Mouse (Mus musculus): Measurements from ENCODE around the gene Fastkd5. TPM values are rescaled to one million over a fixed set of nuclear protein-coding genes. Genes with fewer than 3 reads are reported as not detected.
A peak's percentile ranks its signal among the peaks of the same experiment; 100 is the strongest.
"Not testable (repeated sequence)": the region's sequence is repeated elsewhere in the genome, so short reads cannot be mapped to it uniquely, and the experiment has no call there.

Fastkd5 gene
- polyA plus RNA-seq, 1 experiment = 6.9 TPM

DNA sequence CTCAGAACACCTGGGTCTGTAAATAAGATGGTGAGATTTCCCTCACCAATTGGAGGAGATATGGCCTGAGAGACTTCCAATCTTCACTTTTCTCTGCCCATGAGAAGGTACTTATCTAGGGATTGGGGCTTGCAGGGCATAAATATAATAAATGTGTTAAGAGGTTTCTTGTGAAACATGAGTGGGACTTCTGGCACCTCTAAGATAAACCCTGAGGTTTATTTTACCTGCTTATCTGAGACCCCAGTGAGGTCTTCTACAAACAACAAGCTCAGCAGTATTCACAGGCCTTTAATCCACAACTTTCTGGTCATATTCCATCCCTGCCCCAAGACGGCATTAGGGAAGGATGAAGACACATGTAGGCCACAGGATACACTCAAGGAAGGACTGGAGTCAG is 23.9 kb upstream of the Fastkd5 start:
- H3K79me3 ChIP-seq (ENCODE audit: low read depth) = no peaks in the 10 kb centered on the region
- H3K27me3 ChIP-seq (ENCODE audit: control insufficient read depth, insufficient read depth, insufficient read length) = no peaks in the 10 kb centered on the region
- H3K36me3 ChIP-seq (ENCODE audit: control insufficient read depth, insufficient read depth) = peaks cover 58% of the 10 kb centered on the region
- no peak overlapping the region for H3K4me3 ChIP-seq (ENCODE audit: insufficient read depth, poor library complexity, severe bottlenecking)
- no peaks in the 10 kb centered on the region for H3K79me2 ChIP-seq (ENCODE audit: control insufficient read depth, insufficient read depth)
- no peak overlapping the region for H3ac ChIP-seq (ENCODE audit: control insufficient read depth, insufficient read length, low read depth)
- TF ChIP-seq FOSL1 (IDR thresholded peaks at IDR 0.05; ENCODE audit: insufficient read depth, low read length, poor library complexity, severe bottlenecking) (no peak), MYOD1 (IDR thresholded peaks at IDR 0.05; ENCODE audit: control insufficient read depth, insufficient read length, low read depth) (no peak), MYOG (IDR thresholded peaks at IDR 0.05; ENCODE audit: control insufficient read depth, extremely low read depth, insufficient read length) (no peak), USF1 (IDR thresholded peaks at IDR 0.05; ENCODE audit: low read depth) (no peak), CTCF (IDR thresholded peaks at IDR 0.05; ENCODE audit: control insufficient read depth, insufficient read depth, insufficient read length) (no peak), MAX (IDR thresholded peaks at IDR 0.05) (no peak), CEBPB (IDR thresholded peaks at IDR 0.05; ENCODE audit: low read depth) (no peak)

- no peaks in the 10 kb centered on the region for H3K79me3 ChIP-seq (ENCODE audit: low read depth)
- peaks cover 53% of the 10 kb centered on the region for H3K36me3 ChIP-seq (ENCODE audit: control insufficient read depth, insufficient read depth)
- no peak overlapping the region for H3K4me3 ChIP-seq (ENCODE audit: insufficient read depth, poor library complexity, severe bottlenecking)
- H3K79me2 ChIP-seq (ENCODE audit: control insufficient read depth, insufficient read depth) = no peaks in the 10 kb centered on the region
- H3ac ChIP-seq (ENCODE audit: control insufficient read depth, insufficient read length, low read depth) = no peak overlapping the region
- TF ChIP-seq MAX (IDR thresholded peaks at IDR 0.05) (no peak), CEBPB (IDR thresholded peaks at IDR 0.05; ENCODE audit: low read depth) (no peak), MYOG (IDR thresholded peaks at IDR 0.05; ENCODE audit: control insufficient read depth, extremely low read depth, insufficient read length) (no peak), MYOD1 (IDR thresholded peaks at IDR 0.05; ENCODE audit: control insufficient read depth, insufficient read length, low read depth) (no peak), FOSL1 (IDR thresholded peaks at IDR 0.05; ENCODE audit: insufficient read depth, low read length, poor library complexity, severe bottlenecking) (no peak), USF1 (IDR thresholded peaks at IDR 0.05; ENCODE audit: low read depth) (no peak), CTCF (IDR thresholded peaks at IDR 0.05; ENCODE audit: control insufficient read depth, insufficient read depth, insufficient read length) (no peak)
- H3K27me3 ChIP-seq (ENCODE audit: control insufficient read depth, insufficient read depth, insufficient read length) = no peaks in the 10 kb centered on the region
Observed at GRCm38 (mm10) chr2:130653303-130653702, 23.5 kb upstream of the Fastkd5 start.

- not testable (repeated sequence) for H3ac ChIP-seq (ENCODE audit: control insufficient read depth, insufficient read length, low read depth); H3K27me3 ChIP-seq (ENCODE audit: control insufficient read depth, insufficient read depth, insufficient read length); H3K4me3 ChIP-seq (ENCODE audit: insufficient read depth, poor library complexity, severe bottlenecking); H3K79me3 ChIP-seq (ENCODE audit: low read depth); H3K79me2 ChIP-seq (ENCODE audit: control insufficient read depth, insufficient read depth)
- H3K36me3 ChIP-seq (ENCODE audit: control insufficient read depth, insufficient read depth) = peaks cover 14% of the 10 kb centered on the region
Observed at GRCm38 (mm10) chr2:130649028-130649427, 19.2 kb upstream of the Fastkd5 start.

DNA sequence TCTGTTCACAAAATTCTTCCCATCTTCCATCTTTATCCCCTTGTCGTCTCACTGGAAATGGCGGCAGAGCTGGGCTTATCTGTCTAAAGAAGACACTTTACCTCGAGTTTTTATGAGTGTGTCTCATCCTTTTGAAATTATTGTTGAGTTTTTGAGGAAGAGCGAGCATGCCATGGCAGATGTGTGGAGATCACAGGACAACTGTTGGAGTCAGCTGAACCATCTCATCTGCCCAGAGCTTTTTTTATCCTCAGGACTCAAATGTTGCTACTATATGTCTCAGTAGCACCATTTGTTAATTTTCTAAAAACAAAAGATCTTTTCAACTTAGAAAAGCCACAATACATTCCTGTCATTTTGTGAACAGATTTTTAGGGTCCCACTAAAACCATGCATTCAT is 15.4 kb upstream of the Fastkd5 start:
- Histone ChIP-seq H3K79me3 (ENCODE audit: low read depth) (no peaks in the 10 kb centered on the region), H3K27me3 (ENCODE audit: control insufficient read depth, insufficient read depth, insufficient read length) (no peaks in the 10 kb centered on the region), H3K36me3 (ENCODE audit: control insufficient read depth, insufficient read depth) (no peaks in the 10 kb centered on the region), H3K79me2 (ENCODE audit: control insufficient read depth, insufficient read depth) (no peaks in the 10 kb centered on the region), H3K4me3 (ENCODE audit: insufficient read depth, poor library complexity, severe bottlenecking) (no peak overlapping the region), H3ac (ENCODE audit: control insufficient read depth, insufficient read length, low read depth) (no peak overlapping the region)
- TF ChIP-seq FOSL1 (IDR thresholded peaks at IDR 0.05; ENCODE audit: insufficient read depth, low read length, poor library complexity, severe bottlenecking) (no peak), CEBPB (IDR thresholded peaks at IDR 0.05; ENCODE audit: low read depth) (no peak)

GRCm38 (mm10) chr2:130642684-130643369 is 13.0 kb upstream of the Fastkd5 start, which contains the start of gene Lzts3:
Lzts3 (minus strand) TSS chr2:130642803.
- Histone ChIP-seq H3K36me3 (ENCODE audit: control insufficient read depth, insufficient read depth) (no peaks in the 10 kb centered on the region), H3K27me3 (ENCODE audit: control insufficient read depth, insufficient read depth, insufficient read length) (no peaks in the 10 kb centered on the region), H3ac (ENCODE audit: control insufficient read depth, insufficient read length, low read depth) (peak within 1 kb of the TSS; percentile 68), H3K79me2 (ENCODE audit: control insufficient read depth, insufficient read depth) (no peaks in the 10 kb centered on the region), H3K4me3 (ENCODE audit: insufficient read depth, poor library complexity, severe bottlenecking) (peak within 1 kb of the TSS; percentile 43), H3K79me3 (ENCODE audit: low read depth) (no peaks in the 10 kb centered on the region)
- no peak for TF ChIP-seq MAX (IDR thresholded peaks at IDR 0.05)
- no peak for TF ChIP-seq MYOG (IDR thresholded peaks at IDR 0.05; ENCODE audit: control insufficient read depth, extremely low read depth, insufficient read length)
- TF ChIP-seq CTCF (IDR thresholded peaks at IDR 0.05; ENCODE audit: control insufficient read depth, insufficient read depth, insufficient read length) = no peak
- TF ChIP-seq CEBPB (IDR thresholded peaks at IDR 0.05; ENCODE audit: low read depth) = no peak
- TF ChIP-seq MYOD1 (IDR thresholded peaks at IDR 0.05; ENCODE audit: control insufficient read depth, insufficient read length, low read depth) = no peak
- TF ChIP-seq FOSL1 (IDR thresholded peaks at IDR 0.05; ENCODE audit: insufficient read depth, low read length, poor library complexity, severe bottlenecking) = no peak

GRCm38 (mm10) chr2:130642197-130642660 is 12.4 kb upstream of the Fastkd5 start:
- H3K79me2 ChIP-seq (ENCODE audit: control insufficient read depth, insufficient read depth) = no peaks in the 10 kb centered on the region
- no peaks in the 10 kb centered on the region for H3K36me3 ChIP-seq (ENCODE audit: control insufficient read depth, insufficient read depth)
- H3K79me3 ChIP-seq (ENCODE audit: low read depth) = no peaks in the 10 kb centered on the region
- H3K27me3 ChIP-seq (ENCODE audit: control insufficient read depth, insufficient read depth, insufficient read length) = no peaks in the 10 kb centered on the region
- TF ChIP-seq FOSL1 (IDR thresholded peaks at IDR 0.05; ENCODE audit: insufficient read depth, low read length, poor library complexity, severe bottlenecking) (no peak), MYOD1 (IDR thresholded peaks at IDR 0.05; ENCODE audit: control insufficient read depth, insufficient read length, low read depth) (no peak), USF1 (IDR thresholded peaks at IDR 0.05; ENCODE audit: low read depth) (no peak), CTCF (IDR thresholded peaks at IDR 0.05; ENCODE audit: control insufficient read depth, insufficient read depth, insufficient read length) (no peak), MYOG (IDR thresholded peaks at IDR 0.05; ENCODE audit: control insufficient read depth, extremely low read depth, insufficient read length) (no peak)
- peak overlapping the region; percentile 68 for H3ac ChIP-seq (ENCODE audit: control insufficient read depth, insufficient read length, low read depth)
- peak overlapping the region; percentile 43 for H3K4me3 ChIP-seq (ENCODE audit: insufficient read depth, poor library complexity, severe bottlenecking)

All from C2C12 (cell line).